Mouse (Mus musculus): ENCODE measurements around the gene L3mbtl1. TPM values are rescaled to one million over a fixed set of nuclear protein-coding genes. Genes with fewer than 3 reads are reported as not detected.

The L3mbtl1 gene
- total RNA-seq (2023), result not detected

GRCm38 (mm10) chr2:162943148-162943846 is at the start of gene L3mbtl1:
L3mbtl1 (plus strand) TSS chr2:162943472.

DNA sequence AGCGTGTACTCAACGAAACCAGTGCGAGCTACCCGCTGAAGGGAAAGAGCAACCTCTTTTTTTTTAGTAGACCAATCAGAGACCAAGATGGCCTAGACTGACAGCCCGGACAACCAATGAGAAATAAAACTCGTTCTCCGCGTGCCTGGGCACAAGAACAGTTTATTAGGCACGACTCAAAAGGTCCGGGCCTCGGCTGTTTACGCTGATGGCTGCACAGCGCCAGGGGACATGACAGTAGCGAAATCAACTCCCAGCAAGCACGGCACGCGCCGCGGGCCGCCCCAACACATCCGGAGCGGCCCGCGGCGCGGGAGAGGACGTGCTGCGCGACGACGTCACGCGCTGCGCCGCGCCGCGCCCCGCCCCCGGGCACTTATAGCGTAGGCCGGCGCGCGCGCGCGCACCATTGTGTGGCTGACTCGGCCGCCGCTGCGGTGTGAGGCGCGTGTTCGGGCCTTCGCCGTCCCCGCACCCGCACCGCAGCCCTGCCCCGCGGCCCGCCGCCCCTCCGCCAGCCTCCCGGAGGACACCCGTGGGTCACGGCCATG is 12.1 kb upstream of the L3mbtl1 start, which contains the start of gene Srsf6:
TSS of gene Srsf6 (plus strand) at position 406 of the 551 bp plus-strand sequence.

DNA sequence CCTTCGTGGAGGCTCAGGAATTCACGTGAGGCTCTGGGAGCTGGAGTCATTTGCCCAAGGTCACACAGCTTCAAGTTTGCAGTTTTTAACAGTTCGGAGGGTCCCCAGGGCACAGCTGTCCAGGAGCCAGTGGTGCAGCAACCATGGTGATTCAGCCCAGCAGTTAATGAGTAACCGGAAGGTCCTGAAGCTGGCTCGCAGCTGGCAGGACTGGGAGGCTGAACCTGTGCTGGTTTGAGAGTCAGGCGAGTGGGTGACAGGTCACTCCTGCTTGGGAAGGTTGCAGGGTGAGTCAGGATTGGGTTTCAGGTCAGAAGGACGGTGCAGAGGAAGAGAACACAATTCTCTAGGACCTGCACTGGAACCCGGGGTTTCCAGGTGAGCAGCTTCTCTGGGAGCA is 43.9 kb downstream of the L3mbtl1 start, which contains the start of gene Sgk2:
TSS of gene Sgk2 (plus strand) at position 113 of the 400 bp plus-strand sequence.

DNA sequence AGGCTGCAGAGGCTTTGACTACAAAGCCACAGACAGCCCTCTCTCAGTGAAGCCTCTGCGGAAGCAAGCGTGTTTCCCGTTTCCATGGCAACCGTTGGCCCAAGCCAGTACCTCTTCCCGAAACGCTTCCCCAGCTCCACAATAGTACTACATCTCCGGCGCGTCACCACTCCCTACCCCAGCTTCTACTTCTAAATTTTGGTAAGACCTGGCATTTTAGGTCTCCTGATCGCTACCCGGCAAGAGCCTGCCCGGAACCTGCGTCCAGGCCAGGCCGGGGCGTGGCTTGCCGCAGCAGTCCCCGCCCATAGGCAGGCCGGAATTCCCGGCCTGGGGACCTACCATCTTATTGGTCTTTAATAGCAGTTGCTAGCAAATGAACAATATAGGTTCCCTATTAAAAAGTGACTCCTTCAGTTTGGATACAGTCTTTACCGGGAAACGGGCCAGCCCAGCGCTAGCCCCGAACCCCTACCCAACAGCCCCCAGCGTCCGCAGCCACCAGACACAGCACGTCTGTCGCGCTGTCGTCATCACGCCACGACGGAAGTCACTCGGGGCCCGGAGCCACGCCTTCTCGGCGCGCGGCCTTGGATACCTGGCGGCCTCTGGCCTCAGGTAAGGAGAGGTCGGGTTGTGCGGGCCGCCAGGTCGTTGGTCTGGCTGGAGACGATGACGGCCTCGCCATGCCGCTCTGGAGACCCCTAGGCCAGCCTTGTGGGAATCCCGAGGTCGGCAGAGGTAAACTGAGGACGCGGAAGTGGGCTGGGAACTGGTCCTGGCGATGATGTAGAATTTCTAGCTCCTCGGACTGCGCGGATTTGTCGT is 73.9 kb downstream of the L3mbtl1 start, which contains the start of gene Ift52:
TSS of gene Ift52 (plus strand) at position 439 of the 828 bp plus-strand sequence.

Other genes starting within 250 kb of the L3mbtl1 start
- 384 TPM for gene Srsf6, start 11.9 kb upstream of the L3mbtl1 start, total RNA-seq (2023)
- gene Sgk2, start 43.9 kb downstream of the L3mbtl1 start, total RNA-seq (2023), result not detected
- 22.9 TPM for gene Ift52, start 73.9 kb downstream of the L3mbtl1 start, total RNA-seq (2023)
- 2.5 TPM for gene Mybl2, start 111.2 kb downstream of the L3mbtl1 start, total RNA-seq (2023)
- gene Gtsf1l, start 144.4 kb downstream of the L3mbtl1 start, total RNA-seq (2023), result not detected

All from CD4-positive naive resting alpha-beta T cell, adult 57 days (primary cell).